Mouse (Mus musculus): ENCODE measurements around the gene Rbak.
"Not testable (repeated sequence)": the region's sequence is repeated elsewhere in the genome, so short reads cannot be mapped to it uniquely, and the experiment has no call there.

Gene Rbak

GRCm38 (mm10) chr5:143180255-143181076, at the start of gene Rbak, which contains the start of gene Spdye4b:
Gene Rbak, minus strand, starts transcription at chr5:143180775.
Gene Spdye4b, plus strand, starts transcription at chr5:143181017.
- peak; percentile 91 to 96 for DNase-seq (ENCODE audit: low spot score in 2 of 2)

GRCm38 (mm10) chr5:143226790-143227189, 46.2 kb upstream of the Rbak start, which contains the start of gene Spdye4a:
Gene Spdye4a, minus strand, starts transcription at chr5:143226890.
- no peak for DNase-seq (ENCODE audit: low spot score in 2 of 2)

- no peak for DNase-seq (ENCODE audit: low spot score in 2 of 2)
Measured at GRCm38 (mm10) chr5:143222287-143222686, 41.7 kb upstream of the Rbak start.

- DNase-seq (ENCODE audit: low spot score in 2 of 2), result no peak
Measured at GRCm38 (mm10) chr5:143220996-143221395, 40.4 kb upstream of the Rbak start.

GRCm38 (mm10) chr5:143213832-143214231, 33.3 kb upstream of the Rbak start:
- DNase-seq (ENCODE audit: low spot score in 2 of 2), result no peak

GRCm38 (mm10) chr5:143205015-143205414, 24.4 kb upstream of the Rbak start:
- DNase-seq (ENCODE audit: low spot score in 2 of 2), result no peak

- DNase-seq (ENCODE audit: low spot score in 2 of 2), result no peak
Measured at GRCm38 (mm10) chr5:143196506-143196905, 15.9 kb upstream of the Rbak start.

- no peak for DNase-seq (ENCODE audit: low spot score in 2 of 2)
Measured at GRCm38 (mm10) chr5:143195166-143195565, 14.6 kb upstream of the Rbak start.

- not testable (repeated sequence) for DNase-seq (ENCODE audit: low spot score in 2 of 2)
Measured at GRCm38 (mm10) chr5:143194747-143195146, 14.2 kb upstream of the Rbak start.

- DNase-seq (ENCODE audit: low spot score in 2 of 2), result no peak
Measured at GRCm38 (mm10) chr5:143192806-143193205, 12.2 kb upstream of the Rbak start.

GRCm38 (mm10) chr5:143188014-143188413, 7.4 kb upstream of the Rbak start:
- not testable (repeated sequence) for DNase-seq (ENCODE audit: low spot score in 2 of 2)

GRCm38 (mm10) chr5:143179179-143179578, 1.4 kb downstream of the Rbak start:
- DNase-seq (ENCODE audit: low spot score in 2 of 2), result no peak

- no peak for DNase-seq (ENCODE audit: low spot score in 2 of 2)
Measured at GRCm38 (mm10) chr5:143177541-143178200, 2.9 kb downstream of the Rbak start.

GRCm38 (mm10) chr5:143175970-143176369, 4.6 kb downstream of the Rbak start:
- DNase-seq (ENCODE audit: low spot score in 2 of 2), result no peak

GRCm38 (mm10) chr5:143165508-143166070, 15.0 kb downstream of the Rbak start:
- DNase-seq (ENCODE audit: low spot score in 2 of 2), result no peak

- DNase-seq (ENCODE audit: low spot score in 2 of 2), result no peak
Measured at GRCm38 (mm10) chr5:143155534-143155933, 25.0 kb downstream of the Rbak start.

GRCm38 (mm10) chr5:143153756-143154155, 26.8 kb downstream of the Rbak start:
- no peak for DNase-seq (ENCODE audit: low spot score in 2 of 2)

GRCm38 (mm10) chr5:143150044-143150443, 30.5 kb downstream of the Rbak start:
- DNase-seq (ENCODE audit: low spot score in 2 of 2), result no peak

- DNase-seq (ENCODE audit: low spot score in 2 of 2), result no peak
Measured at GRCm38 (mm10) chr5:143149536-143149935, 31.0 kb downstream of the Rbak start.

- no peak for DNase-seq (ENCODE audit: low spot score in 2 of 2)
Measured at GRCm38 (mm10) chr5:143148661-143149060, 31.9 kb downstream of the Rbak start.

- no peak for DNase-seq (ENCODE audit: low spot score in 2 of 2)
Measured at GRCm38 (mm10) chr5:143147481-143147880, 33.1 kb downstream of the Rbak start, which contains the start of gene Olfr718-ps1. Gene Olfr718-ps1, minus strand, starts transcription at chr5:143147581.

- DNase-seq (ENCODE audit: low spot score in 2 of 2), result no peak
Measured at GRCm38 (mm10) chr5:143137580-143137979, 43.0 kb downstream of the Rbak start.
